Mouse (Mus musculus): ENCODE measurements around the gene Gm28230.

GRCm38 (mm10) chr2:74682796-74683195 lies 43.7 kb upstream of the Gm28230 start:
- TF ChIP-seq CHD2 (IDR thresholded peaks at IDR 0.05; ENCODE audit: low read depth, low read length) (no peak), ZC3H11A (IDR thresholded peaks at IDR 0.05; ENCODE audit: borderline replicate concordance, low read depth, low read length) (no peak), ZNF384 (IDR thresholded peaks at IDR 0.05; ENCODE audit: low read depth, low read length) (no peak), MAFK (IDR thresholded peaks at IDR 0.05; ENCODE audit: insufficient read depth, low read depth, low read length) (no peak)

Data from ES-E14 (cell line).